Mouse (Mus musculus) lung, postnatal 0 days (tissue): ENCODE data around the gene Fam19a2. TPM values are rescaled to one million over a fixed set of nuclear protein-coding genes. Genes with fewer than 3 reads are reported as not detected.

Experiments used
- ATAC-seq: fragments of 200-750 bp; cut with Nextera tagmentation; 2 replicates; pipeline ENCODE4 v1.8.0; 2017; ENCODE audit warnings: moderate library complexity
- DNase-seq: peaks from one replicate; pipeline ENCODE4 v3.0.0-alpha.2; 2016; ENCODE audit warnings: low spot score
- H3K27ac ChIP-seq: fragments of 300-500 bp; sonication (generic); 2 replicates; pipeline ENCODE4 v1.5.1; 2014; ENCODE audit warnings: antibody characterized with exemption, mild to moderate bottlenecking, low read length, mixed read lengths
- H3K27me3 ChIP-seq: fragments of 300-500 bp; sonication (generic); replicated peaks from 2 replicates; pipeline ENCODE4 v1.6.1; 2014; ENCODE audit warnings: low read length, mixed read lengths; ENCODE audit not compliant: insufficient read depth
- H3K36me3 ChIP-seq: fragments of 300-500 bp; sonication (generic); 2 replicates; pipeline ENCODE4 v1.6.1; 2014; ENCODE audit warnings: low read length, mixed read lengths; ENCODE audit not compliant: insufficient read depth
- H3K4me1 ChIP-seq: fragments of 300-500 bp; sonication (generic); 2 replicates; pipeline ENCODE4 v1.6.1; 2014; ENCODE audit warnings: antibody characterized with exemption, low read depth, low read length, mixed read lengths; ENCODE audit not compliant: insufficient read depth
- H3K4me2 ChIP-seq: fragments of 300-500 bp; sonication (generic); replicated peaks from 2 replicates; pipeline ENCODE4 v1.6.1; 2014; ENCODE audit warnings: low read depth, mild to moderate bottlenecking, low read length, moderate library complexity, mixed read lengths
- H3K4me3 ChIP-seq: fragments of 300-500 bp; sonication (generic); 2 replicates; pipeline ENCODE4 v1.5.1; 2014; ENCODE audit warnings: low read depth, low read length
- H3K9ac ChIP-seq: fragments of 300-500 bp; sonication (generic); replicated peaks from 2 replicates; pipeline ENCODE4 v1.6.1; 2014; ENCODE audit warnings: low read depth, mild to moderate bottlenecking
- H3K9me3 ChIP-seq: fragments of 300-500 bp; sonication (generic); 2 replicates; pipeline ENCODE4 v1.6.1; 2016; ENCODE audit warnings: low read length, mixed read lengths
- CTCF ChIP-seq: IDR thresholded peaks from 2 replicates; pipeline ENCODE4 v1.5.1; 2016; ENCODE audit warnings: antibody characterized with exemption, mild to moderate bottlenecking
- EP300 ChIP-seq: IDR thresholded peaks from 2 replicates; pipeline ENCODE4 v1.6.1; 2016; ENCODE audit warnings: antibody characterized with exemption, mild to moderate bottlenecking, control low read depth
- WGBS: fragments of 180-500 bp; shearing (Covaris S2); extraction: QIAGEN DNeasy Blood & Tissue Kit; methylation state at CpG from one replicate; pipeline ENCODE4 v1.1.7; 2014; 5-methylcytosine and 5-hydroxymethylcytosine counted together
- polyA plus RNA-seq: library from polyadenylated mRNA; unstranded; fragments of >200 nt; fragmentation: Nextera tagmentation; extraction: Ambion mirVana; gene quantifications from 2 replicates; pipeline ENCODE4 v1.2.1, GENCODE M21; 2015

Fam19a2 gene
- polyA plus RNA-seq, 1 experiment from 2014 or later = 0.24 TPM

- Histone ChIP-seq H3K9me3 (no peaks in the 10 kb centered on the region), H3K4me2 (no peak overlapping the region), H3K4me1 (no peaks in the 10 kb centered on the region; the same call in 1 of the 2 replicates), H3K27me3 (no peaks in the 10 kb centered on the region), H3K36me3 (no peaks in the 10 kb centered on the region), H3K27ac (no peak overlapping the region), H3K4me3 (no peak overlapping the region), H3K9ac (no peak overlapping the region)
- no peak for ATAC-seq
- no peak for DNase-seq
- 88% methylated on average over 3 of the region's 3 CpGs for WGBS
- TF ChIP-seq CTCF = no peak
- no peak for TF ChIP-seq EP300
These were observed 443.2 kb downstream of the Fam19a2 start for GRCm38 (mm10) chr10:123707026-123707425.

GRCm38 (mm10) chr10:123710738-123711137 lies 446.9 kb downstream of the Fam19a2 start:
- H3K27me3 ChIP-seq = no peaks in the 10 kb centered on the region
- H3K36me3 ChIP-seq = no peaks in the 10 kb centered on the region
- no peak overlapping the region for H3K4me2 ChIP-seq
- TF ChIP-seq CTCF = no peak
- no peak for TF ChIP-seq EP300
- H3K9me3 ChIP-seq = no peaks in the 10 kb centered on the region
- DNase-seq (no peak), ATAC-seq (no peak)
- no peak overlapping the region for H3K4me3 ChIP-seq
- H3K4me1 ChIP-seq = no peaks in the 10 kb centered on the region
- H3K9ac ChIP-seq = no peak overlapping the region
- 78% methylated on average over 2 of the region's 2 CpGs for WGBS
- H3K27ac ChIP-seq = no peak overlapping the region

GRCm38 (mm10) chr10:123721952-123722460 lies 458.2 kb downstream of the Fam19a2 start:
- Histone ChIP-seq H3K4me2 (no peak overlapping the region), H3K36me3 (no peaks in the 10 kb centered on the region), H3K9ac (no peak overlapping the region), H3K9me3 (no peaks in the 10 kb centered on the region), H3K4me1 (no peaks in the 10 kb centered on the region), H3K27me3 (no peaks in the 10 kb centered on the region), H3K27ac (no peak overlapping the region), H3K4me3 (no peak overlapping the region)
- DNase-seq (no peak), ATAC-seq (no peak)
- WGBS = 70% methylated on average over 2 of the region's 2 CpGs
- TF ChIP-seq CTCF (no peak), EP300 (no peak)

GRCm38 (mm10) chr10:123723641-123724040 lies 459.8 kb downstream of the Fam19a2 start:
- Histone ChIP-seq H3K4me1 (no peaks in the 10 kb centered on the region), H3K9me3 (no peaks in the 10 kb centered on the region), H3K9ac (no peak overlapping the region), H3K4me3 (no peak overlapping the region), H3K27ac (no peak overlapping the region), H3K36me3 (no peaks in the 10 kb centered on the region), H3K27me3 (no peaks in the 10 kb centered on the region), H3K4me2 (no peak overlapping the region)
- TF ChIP-seq CTCF (no peak), EP300 (no peak)
- ATAC-seq (no peak), DNase-seq (no peak)

GRCm38 (mm10) chr10:123748317-123748716 lies 484.5 kb downstream of the Fam19a2 start:
- no peak for ATAC-seq

GRCm38 (mm10) chr10:123751676-123752280 lies 488.0 kb downstream of the Fam19a2 start:
- Histone ChIP-seq H3K9me3 (no peaks in the 10 kb centered on the region), H3K36me3 (no peaks in the 10 kb centered on the region), H3K27me3 (no peaks in the 10 kb centered on the region), H3K9ac (no peak overlapping the region), H3K4me2 (no peak overlapping the region), H3K4me3 (no peak overlapping the region), H3K4me1 (no peaks in the 10 kb centered on the region), H3K27ac (no peak overlapping the region)
- whole genome bisulfite sequencing = 52% methylated on average over 6 of the region's 6 CpGs
- DNase-seq = no peak
- TF ChIP-seq EP300 (no peak), CTCF (no peak)
- no peak for ATAC-seq

More at GRCm38 (mm10) chr10:123748317-123748716, 484.5 kb downstream of the Fam19a2 start:
- no peak overlapping the region for H3K27ac ChIP-seq
- H3K36me3 ChIP-seq = no peaks in the 10 kb centered on the region
- 56% methylated on average over 1 of the region's 1 CpGs for WGBS
- no peak for DNase-seq
- H3K9me3 ChIP-seq = no peaks in the 10 kb centered on the region
- H3K9ac ChIP-seq = no peak overlapping the region
- H3K4me3 ChIP-seq = no peak overlapping the region
- no peak overlapping the region for H3K4me2 ChIP-seq
- no peaks in the 10 kb centered on the region for H3K27me3 ChIP-seq
- no peak for TF ChIP-seq CTCF
- TF ChIP-seq EP300 = no peak
- H3K4me1 ChIP-seq = no peaks in the 10 kb centered on the region

- 75% methylated on average over 3 of the region's 3 CpGs for WGBS
- Histone ChIP-seq H3K4me2 (no peak overlapping the region), H3K27ac (no peak overlapping the region), H3K9me3 (no peaks in the 10 kb centered on the region), H3K36me3 (no peaks in the 10 kb centered on the region), H3K4me1 (no peaks in the 10 kb centered on the region), H3K4me3 (no peak overlapping the region), H3K27me3 (no peaks in the 10 kb centered on the region), H3K9ac (no peak overlapping the region)
- ATAC-seq (no peak), DNase-seq (no peak)
- TF ChIP-seq EP300 = no peak
- TF ChIP-seq CTCF = no peak
These were observed 489.0 kb downstream of the Fam19a2 start for GRCm38 (mm10) chr10:123752755-123753154.
